Mouse (Mus musculus) mesoderm, embryonic 11.5 days (tissue): ENCODE measurements around the gene Kdm7a.
A peak's percentile ranks its signal among the peaks of the same experiment; 100 is the strongest.

ENCODE experiments used
- DNase-seq: peaks from one replicate; pipeline ENCODE4 v3.0.0-alpha.2; 2012; ENCODE audit warnings: low read depth, low spot score

The Kdm7a gene

GRCm38 (mm10) chr6:39206581-39207461 is at the start of gene Kdm7a:
TSS of gene Kdm7a (minus strand) at chr6:39206789.
- peak; percentile 92 for DNase-seq

- DNase-seq: no peak
These were observed 48.7 kb upstream of the Kdm7a start for GRCm38 (mm10) chr6:39255271-39255670.

- no peak for DNase-seq
These were observed 43.5 kb upstream of the Kdm7a start for GRCm38 (mm10) chr6:39250055-39250454.

GRCm38 (mm10) chr6:39249176-39249770 is 42.7 kb upstream of the Kdm7a start:
- no peak for DNase-seq

DNA sequence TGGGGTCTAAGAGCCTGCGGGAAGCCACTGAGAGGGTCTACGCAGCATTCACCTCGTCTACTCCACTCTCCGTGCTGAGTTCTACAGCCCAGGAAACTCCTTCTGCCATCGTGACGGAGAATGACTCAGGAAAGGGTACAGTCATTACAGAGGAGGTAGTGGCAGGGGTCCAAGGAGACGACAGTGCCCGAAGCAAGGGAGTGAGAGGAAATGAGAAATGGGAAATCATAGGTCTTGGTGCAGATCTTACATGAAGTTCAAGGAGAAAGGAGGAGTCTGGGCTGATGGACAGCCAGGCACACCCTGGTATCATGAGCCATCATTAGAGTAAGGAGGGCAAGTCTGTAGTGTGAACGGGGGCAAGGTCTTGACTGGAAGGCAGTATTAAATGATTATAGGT is 37.5 kb upstream of the Kdm7a start:
- no peak for DNase-seq

DNA sequence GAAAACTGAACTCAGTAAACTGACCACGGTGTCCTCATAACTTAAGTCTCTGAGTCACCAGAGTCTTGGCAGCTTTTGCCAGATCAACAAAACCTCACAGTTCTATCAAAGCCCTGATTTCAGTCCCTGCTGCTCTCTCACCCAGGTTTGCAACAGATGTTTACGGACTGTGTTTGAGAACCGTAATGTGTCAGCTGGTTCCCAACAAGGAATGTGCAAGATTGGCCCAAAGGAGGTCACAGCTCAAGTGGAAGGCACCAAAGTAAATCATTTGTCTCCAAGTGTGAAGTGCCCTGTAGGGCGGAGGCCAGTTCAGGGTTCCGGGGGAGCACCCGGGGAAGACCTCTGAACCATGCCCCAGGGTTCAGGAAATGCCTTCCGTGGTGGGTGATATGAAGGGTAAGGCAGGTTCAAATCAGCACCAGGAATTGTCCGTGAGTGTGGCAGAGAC is 36.9 kb upstream of the Kdm7a start:
- no peak for DNase-seq

DNA sequence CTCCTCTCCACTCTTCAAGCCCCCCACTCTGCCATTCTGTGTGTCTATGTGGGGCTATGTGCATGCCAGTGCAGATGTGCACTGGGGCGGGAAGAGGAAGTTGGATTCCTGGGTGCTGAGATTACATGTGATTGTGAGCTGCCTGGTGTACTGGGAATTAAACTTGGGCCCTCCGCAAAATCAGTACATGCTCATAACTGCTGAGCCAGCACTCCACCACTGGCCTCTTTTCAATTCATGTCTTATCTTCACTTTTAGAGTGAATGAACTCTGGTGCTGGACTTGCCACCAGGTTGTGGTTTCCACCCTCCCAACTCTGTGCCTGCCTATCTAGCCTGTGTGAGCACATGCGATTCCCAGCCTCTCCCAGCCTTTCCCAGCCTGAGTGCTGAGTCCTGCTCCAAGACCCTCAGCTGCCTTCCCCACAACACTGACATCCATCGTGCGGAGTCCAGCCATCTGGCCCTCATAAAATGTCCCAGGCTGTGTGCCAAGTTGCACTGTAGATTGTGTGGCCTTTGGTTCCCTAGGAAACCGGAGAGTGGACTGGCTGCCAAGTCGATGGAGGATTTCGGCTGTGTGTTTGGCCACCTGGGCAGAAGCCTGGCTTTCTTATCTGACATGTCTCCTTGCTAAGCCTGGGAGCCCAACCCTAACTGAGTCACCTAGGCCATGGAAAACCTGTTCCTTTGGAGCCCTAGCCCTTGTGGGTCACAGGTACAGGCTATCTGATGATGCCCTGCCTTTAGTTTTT is 36.3 kb upstream of the Kdm7a start:
- DNase-seq: peak; percentile 79

- DNase-seq: no peak
These were observed 34.9 kb upstream of the Kdm7a start for GRCm38 (mm10) chr6:39241421-39241891.

DNA sequence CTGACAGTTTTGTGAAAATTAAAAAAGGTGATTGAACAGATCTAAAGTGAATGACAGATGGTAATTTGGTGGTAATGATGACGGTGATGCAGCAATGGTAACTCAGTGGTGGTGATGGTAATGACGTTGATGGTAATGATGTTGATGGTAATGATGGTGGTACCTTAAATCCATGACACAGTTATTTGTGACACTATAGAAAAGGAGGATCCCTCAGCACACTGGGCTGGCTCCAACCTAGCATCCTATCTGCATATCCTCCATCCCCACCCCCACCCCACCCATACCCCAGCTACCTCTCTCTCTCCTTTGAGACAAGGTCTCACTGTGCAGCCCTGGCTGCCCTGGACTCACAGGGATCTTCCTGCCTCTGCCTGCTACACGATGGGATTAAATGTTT is 34.4 kb upstream of the Kdm7a start:
- DNase-seq: no peak

- DNase-seq: no peak
These were observed 31.3 kb upstream of the Kdm7a start for GRCm38 (mm10) chr6:39237887-39238286.

DNA sequence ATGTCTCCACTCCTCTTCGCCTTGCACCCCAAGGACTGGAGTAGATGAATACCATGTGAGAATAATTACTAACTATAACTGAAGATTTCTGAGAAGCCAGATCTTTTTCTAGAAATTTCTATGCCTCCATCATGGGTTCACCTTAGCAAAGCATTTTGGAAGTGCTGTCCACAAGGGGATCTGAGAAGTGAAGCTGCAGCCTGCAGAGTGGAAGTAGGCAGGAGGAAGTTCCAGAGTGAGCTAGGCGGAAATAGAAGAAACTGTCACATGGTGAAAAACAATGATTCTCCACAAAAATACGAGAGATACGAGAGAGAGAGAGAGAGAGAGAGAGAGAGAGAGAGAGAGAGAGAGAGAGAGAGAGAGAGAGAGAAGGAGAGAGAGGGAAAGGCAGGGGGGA is 26.0 kb upstream of the Kdm7a start:
- DNase-seq: no peak

- DNase-seq: no peak
These were observed 24.1 kb upstream of the Kdm7a start for GRCm38 (mm10) chr6:39230664-39231063.

GRCm38 (mm10) chr6:39226610-39226955 is 20.0 kb upstream of the Kdm7a start:
- DNase-seq: no peak

- peak; percentile 21 for DNase-seq
These were observed 19.5 kb upstream of the Kdm7a start for GRCm38 (mm10) chr6:39225876-39226609.

- DNase-seq: no peak
These were observed 16.8 kb upstream of the Kdm7a start for GRCm38 (mm10) chr6:39223328-39223885.

- DNase-seq: no peak
These were observed 15.9 kb upstream of the Kdm7a start for GRCm38 (mm10) chr6:39222487-39222886.

DNA sequence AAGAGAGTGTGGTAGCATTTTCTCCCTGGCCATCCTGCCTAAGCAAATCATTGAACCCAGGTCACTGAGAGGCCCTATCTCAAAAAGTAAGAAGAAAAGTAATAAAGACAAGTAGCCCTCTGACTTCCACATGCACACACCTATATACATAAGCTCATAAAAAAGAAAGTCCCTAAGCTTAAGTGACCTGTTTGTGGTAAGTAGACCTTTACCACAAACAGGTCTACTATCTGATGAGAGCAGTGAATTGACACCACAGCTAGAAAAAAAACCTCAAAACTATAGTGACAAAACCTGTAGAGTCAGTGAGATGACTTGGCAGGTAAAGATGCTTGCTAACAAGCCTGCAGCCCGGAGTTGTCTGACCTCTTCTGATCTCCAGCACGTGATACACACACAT is 11.4 kb upstream of the Kdm7a start:
- DNase-seq: no peak

- no peak for DNase-seq
These were observed 10.5 kb upstream of the Kdm7a start for GRCm38 (mm10) chr6:39217138-39217537.

DNA sequence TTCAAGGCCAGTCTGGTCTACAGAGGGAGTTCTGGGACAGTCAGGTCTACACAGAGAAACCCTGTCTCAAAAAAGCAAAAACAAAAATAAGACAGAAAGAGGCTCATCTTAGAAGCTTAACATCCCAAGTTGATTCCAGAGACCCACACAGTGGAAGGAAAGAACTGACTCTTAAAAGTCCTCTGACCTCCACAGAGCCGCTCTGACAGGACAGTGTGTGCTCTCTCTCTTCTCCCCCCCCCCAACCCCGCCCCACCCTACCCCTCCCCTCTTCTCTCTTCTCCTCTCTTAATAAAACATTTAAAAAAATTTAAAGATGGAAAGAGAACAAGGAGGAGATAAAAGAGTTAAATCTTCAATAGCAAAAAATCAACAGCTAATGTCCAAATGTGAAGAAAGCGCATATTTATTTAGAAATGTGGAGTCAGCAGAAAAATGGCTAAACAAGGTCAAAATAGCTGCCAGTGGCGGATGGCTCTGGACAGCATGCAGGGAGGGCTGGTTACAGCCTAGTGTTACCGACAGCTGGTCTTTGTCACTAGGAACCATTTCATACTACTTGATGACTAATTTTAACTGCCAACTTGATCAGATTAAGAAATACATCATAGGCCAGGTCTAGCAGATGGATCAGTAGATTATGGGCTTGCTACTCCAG is 8.5 kb upstream of the Kdm7a start:
- no peak for DNase-seq

DNA sequence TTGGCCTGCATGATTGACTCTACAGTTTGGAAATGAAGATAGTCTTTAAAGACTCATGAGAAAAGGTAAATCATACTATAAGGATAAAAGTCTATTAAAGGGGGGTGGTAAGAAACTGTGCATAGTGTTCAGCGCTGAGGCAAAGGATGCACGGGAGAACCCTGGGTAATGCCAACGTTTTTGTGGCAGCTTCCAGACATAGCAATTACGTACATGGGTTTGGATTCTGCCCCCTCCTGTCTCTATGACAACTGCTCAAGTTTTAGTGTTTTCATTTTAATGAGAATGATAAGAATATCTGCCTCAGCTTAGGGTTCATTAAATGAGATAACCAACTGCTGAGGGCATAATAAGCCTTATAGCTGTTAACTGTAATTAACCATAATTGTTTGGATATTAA is 3.1 kb upstream of the Kdm7a start:
- DNase-seq: no peak

DNA sequence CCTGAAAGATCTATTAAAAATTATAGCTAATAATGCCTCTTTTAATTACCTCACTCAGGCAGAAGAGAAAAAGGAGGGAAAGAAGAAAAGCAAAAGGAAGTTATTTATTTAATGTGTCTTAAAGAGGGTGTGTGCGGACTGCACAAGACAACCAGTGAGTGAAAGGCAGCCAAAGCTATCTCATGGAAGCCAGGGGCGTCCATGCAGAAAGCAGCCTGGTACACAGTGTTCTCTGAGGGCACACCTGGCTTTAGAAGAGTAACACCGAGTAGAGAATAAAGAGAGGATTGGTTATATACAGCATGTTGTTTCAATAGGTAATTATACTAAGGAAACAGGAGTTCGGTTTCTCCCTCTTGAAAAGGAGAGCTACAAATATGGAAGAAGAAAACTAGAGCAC is 1.6 kb upstream of the Kdm7a start:
- no peak for DNase-seq
